Mouse (Mus musculus) macrophage (primary cell): ENCODE results near the gene Neurl1b. TPM values are rescaled to one million over a fixed set of nuclear protein-coding genes. Genes with fewer than 3 reads are reported as not detected.

Experiments used
- H3K27ac ChIP-seq: fragments of 350-480 bp; formaldehyde crosslinking; 2 replicates; pipeline ENCODE4 v1.9.0; 2021
- H3K36me3 ChIP-seq: fragments of 350-480 bp; formaldehyde crosslinking; 2 replicates; pipeline ENCODE4 v1.9.0; 2021; ENCODE audit errors: inconsistent target
- H3K4me3 ChIP-seq: fragments of 350-480 bp; formaldehyde crosslinking; 2 replicates; pipeline ENCODE4 v1.9.0; 2021; ENCODE audit errors: inconsistent target
- H3K79me2 ChIP-seq: fragments of 350-480 bp; formaldehyde crosslinking; 2 replicates; pipeline ENCODE4 v1.9.0; 2021; ENCODE audit errors: inconsistent target
- WGBS: methylation state at CpG from one replicate; pipeline ENCODE4 v1.1.7; 2026; ENCODE audit warnings: inconsistent platforms; ENCODE audit not compliant: missing documents; 5-methylcytosine and 5-hydroxymethylcytosine counted together
- polyA plus RNA-seq: library from polyadenylated mRNA; stranded (reverse); fragments of 250-400 nt; gene quantifications from 3 replicates; pipeline ENCODE4 v1.2.4, GENCODE M21; 2018; ENCODE audit warnings: inconsistent platforms

The Neurl1b gene
- polyA plus RNA-seq, 1 experiment from 2014 or later, result 0.47 TPM

DNA sequence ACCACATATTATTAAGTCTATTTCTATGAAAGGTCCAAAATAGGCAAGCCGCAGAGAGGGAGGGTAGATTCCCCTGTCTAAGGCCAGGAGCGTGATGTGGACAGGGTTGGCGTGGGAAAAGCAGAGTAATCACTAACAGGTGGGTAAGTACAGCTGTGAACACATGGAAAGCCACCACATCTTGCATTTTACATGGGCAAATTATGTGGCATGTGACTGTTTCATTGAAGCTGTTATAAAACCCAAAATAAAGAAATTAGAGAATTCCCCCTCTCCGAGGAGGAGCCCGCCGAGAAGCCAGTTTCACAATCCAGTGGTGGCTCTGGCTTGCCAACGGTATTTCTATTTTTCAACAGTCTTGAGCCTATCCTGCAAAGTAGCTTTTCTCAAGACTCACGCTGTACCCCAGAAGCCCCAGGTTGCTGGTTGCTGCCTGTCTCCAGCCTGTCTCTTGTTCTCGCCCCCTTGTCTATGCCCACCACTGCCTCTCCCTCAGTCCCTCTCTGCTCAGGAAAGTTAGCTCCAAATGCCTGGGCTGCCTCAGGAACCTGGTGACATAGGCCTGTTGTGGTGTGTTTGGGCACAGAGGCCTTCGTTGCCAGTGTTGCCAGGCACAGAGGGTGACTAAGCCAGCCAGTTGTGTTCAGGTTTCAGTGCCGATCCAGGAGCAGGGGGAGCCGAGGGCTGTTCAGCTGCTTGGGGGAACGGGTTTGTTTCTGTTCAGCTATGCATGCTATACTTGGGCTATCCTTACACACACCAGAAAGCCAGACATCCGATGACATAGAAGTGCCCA is 70.2 kb downstream of the Neurl1b start:
- Histone ChIP-seq H3K27ac (no peak overlapping the region), H3K79me2 (no peaks in the 10 kb centered on the region), H3K36me3 (no peaks in the 10 kb centered on the region), H3K4me3 (no peak overlapping the region)
- 68% methylated on average over 14 of the region's 14 CpGs for WGBS

DNA sequence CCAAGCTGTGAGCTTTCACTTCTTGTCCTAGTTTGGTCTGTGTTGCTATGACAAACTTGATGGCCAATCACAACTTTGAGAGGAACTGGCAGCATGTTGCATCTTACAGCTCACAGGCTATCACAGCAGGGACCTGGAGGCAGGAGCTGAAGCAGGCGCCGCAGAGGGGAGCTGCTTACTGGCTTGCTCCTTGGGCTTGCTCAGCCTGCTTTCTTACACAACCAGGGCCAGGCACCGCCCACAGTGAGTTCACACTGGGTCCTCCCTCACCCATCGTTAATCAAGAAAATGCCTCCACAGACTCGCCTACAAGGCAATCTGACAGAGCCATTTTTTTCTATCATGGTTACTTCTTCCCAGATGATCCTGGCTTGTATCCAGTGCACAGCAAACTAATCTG is 72.6 kb downstream of the Neurl1b start:
- Histone ChIP-seq H3K79me2 (no peaks in the 10 kb centered on the region), H3K27ac (no peak overlapping the region), H3K4me3 (no peak overlapping the region), H3K36me3 (no peaks in the 10 kb centered on the region)
- WGBS, result 76% methylated on average over 5 of the region's 5 CpGs

DNA sequence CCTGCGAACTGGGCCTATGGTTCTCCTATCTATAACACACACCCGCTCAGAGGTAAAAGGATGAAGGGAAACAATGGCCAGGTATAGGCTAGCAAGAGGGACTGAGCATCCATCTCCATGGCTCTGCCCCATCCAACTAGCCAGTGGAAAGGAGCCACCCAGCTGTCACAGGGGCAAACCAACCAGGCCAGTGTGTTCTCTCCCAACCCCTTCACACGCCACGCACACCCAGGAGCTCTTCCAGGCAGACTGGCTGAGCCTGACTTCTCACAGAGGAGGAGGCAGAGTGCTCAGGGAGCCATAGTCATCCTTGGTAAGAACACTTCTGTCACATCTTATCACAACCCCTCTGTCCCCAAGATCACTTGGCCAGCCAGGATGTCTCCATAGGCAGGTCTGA is 73.3 kb downstream of the Neurl1b start:
- no peak overlapping the region for H3K4me3 ChIP-seq
- no peak overlapping the region for H3K27ac ChIP-seq
- H3K36me3 ChIP-seq, result no peaks in the 10 kb centered on the region
- H3K79me2 ChIP-seq, result no peaks in the 10 kb centered on the region
- WGBS, result 93% methylated on average over 4 of the region's 4 CpGs

DNA sequence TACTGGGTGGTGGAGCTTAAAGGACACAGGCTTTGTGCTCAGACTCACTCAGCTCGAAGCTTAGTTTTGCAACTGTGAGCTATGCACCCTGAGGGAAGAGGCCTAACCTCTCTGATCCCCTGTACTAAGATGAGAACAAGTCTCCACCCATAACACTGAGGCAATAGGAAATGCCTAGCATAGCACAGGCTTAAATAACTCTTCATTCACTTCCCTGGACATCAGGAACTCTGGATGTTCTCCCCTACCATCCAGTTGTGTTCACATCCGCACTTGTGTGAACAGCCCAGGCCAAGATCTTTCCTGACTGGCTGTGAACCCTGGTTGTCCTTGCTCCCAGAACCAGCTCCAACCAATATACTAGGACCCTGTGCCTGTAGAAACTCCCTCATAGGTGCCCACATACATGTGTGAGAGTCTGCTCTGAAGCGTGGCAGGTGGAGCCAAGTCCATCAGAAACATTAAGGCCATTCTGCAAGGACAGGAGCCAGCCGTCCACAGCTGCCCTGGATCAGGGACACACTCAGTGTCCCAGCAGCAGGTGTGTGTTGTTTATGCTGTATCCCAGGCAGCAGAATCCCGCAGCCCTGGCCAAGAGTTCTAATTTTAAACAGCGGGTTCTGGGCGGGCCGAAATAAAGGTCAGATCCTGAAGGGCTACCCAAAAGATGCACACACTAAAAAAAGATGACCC is 74.2 kb downstream of the Neurl1b start:
- no peaks in the 10 kb centered on the region for H3K79me2 ChIP-seq
- H3K36me3 ChIP-seq, result no peaks in the 10 kb centered on the region
- no peak overlapping the region for H3K4me3 ChIP-seq
- no peak overlapping the region for H3K27ac ChIP-seq
- WGBS, result 87% methylated on average over 8 of the region's 8 CpGs

DNA sequence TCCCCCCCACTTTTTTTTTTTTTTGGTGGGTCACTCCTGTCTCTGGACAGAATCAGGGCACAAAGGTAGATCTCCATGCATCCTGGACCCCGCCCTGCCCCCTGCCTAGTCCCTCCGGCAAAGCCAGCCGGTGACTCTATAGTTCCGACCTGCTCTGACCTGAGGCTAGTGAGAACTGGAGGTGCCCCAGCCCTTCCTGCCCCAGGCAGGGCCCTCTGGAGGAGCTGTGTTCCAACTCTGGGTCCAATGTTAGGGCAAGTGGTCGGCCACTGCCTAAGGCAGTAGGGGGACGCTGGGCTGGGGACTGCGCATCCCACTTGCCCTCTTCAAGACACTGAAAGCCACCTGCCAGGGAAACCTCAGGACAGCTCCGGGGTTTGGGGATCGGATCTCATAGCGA is 75.4 kb downstream of the Neurl1b start:
- Histone ChIP-seq H3K79me2 (no peaks in the 10 kb centered on the region), H3K27ac (no peak overlapping the region), H3K4me3 (no peak overlapping the region), H3K36me3 (no peaks in the 10 kb centered on the region)
- 94% methylated on average over 10 of the region's 10 CpGs for WGBS

DNA sequence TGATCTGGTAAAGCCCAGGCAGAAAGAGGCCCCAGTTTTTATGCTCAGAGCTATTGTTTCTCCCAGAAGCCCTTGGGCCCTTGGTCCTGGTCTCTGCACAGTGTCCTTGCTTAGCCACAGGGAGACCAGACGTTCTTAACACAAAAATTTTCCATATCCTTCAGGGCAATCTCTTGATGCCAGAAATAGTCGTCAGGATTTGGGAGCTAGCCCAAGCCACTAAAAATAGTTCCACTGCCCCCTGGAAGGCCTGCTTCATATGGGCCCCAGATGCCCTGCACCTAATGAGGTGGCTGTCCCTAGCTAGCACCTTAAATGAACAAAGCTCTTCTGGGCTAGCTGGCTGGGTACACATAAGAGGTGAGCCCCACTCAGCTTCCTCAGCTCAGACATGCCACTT is 76.3 kb downstream of the Neurl1b start:
- no peak overlapping the region for H3K4me3 ChIP-seq
- no peaks in the 10 kb centered on the region for H3K79me2 ChIP-seq
- 97% methylated on average over 2 of the region's 2 CpGs for WGBS
- no peaks in the 10 kb centered on the region for H3K36me3 ChIP-seq
- no peak overlapping the region for H3K27ac ChIP-seq

DNA sequence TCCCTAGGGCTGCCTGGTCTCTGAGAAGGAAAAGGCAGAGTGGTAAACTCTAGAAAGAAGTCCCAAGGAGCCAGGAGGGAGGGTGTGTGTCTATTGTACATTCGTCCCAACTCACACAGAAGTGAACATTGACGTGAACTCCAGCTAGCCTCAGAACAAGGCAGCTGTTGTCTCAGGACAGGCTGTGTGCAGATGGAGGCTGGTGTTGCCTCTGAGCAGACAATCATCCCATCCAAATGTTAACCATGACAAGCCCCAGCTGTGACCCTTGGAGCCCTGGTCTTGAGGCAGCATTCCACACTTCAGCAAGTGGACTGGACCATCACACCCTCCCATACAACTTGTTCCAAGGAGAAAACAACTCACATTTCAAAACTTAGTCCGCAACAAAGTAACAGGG is 77.6 kb downstream of the Neurl1b start:
- H3K27ac ChIP-seq, result no peak overlapping the region
- WGBS, result 100% methylated on average over 3 of the region's 3 CpGs
- no peak overlapping the region for H3K4me3 ChIP-seq
- H3K79me2 ChIP-seq, result no peaks in the 10 kb centered on the region
- no peaks in the 10 kb centered on the region for H3K36me3 ChIP-seq

DNA sequence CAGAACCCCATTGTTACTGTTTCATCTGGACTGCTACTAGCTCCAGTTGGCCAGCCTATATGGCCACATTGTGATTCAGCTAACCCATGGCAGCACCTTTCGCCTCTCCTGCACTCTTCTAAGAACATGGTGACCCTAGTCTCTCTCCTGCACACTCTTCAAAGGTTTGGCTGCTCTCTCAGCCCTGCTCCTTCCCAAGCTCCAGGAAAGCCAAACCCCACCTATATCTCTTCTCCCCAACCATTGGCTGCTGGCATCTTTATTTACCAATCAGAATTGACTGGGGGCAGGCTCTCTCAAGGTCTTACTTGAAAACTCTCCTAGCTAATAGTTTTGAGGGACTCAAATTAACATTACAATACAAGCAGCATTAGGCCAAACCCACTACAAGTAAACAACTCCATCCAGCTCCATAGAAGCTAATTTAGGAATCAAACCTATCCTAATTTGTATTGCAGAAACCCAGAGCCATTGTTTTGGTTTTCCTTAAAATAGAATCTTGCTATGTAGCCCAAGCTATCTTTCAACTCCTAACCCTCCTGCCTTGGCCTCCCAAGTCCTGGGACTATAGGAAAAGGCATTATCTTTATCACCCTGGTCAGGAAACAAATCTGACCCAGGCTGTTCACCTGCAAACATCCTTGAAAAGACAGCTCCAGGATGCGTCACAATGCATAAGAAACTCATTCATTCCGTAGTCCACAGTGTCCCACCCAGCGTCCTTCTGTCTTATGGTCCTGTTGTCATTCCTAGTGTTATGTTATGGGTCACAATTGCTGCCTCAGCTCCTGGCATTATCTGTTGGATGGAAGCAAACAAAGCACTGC is 80.2 kb downstream of the Neurl1b start:
- Histone ChIP-seq H3K79me2 (no peaks in the 10 kb centered on the region), H3K27ac (no peak overlapping the region), H3K36me3 (no peaks in the 10 kb centered on the region), H3K4me3 (no peak overlapping the region)
- 99% methylated on average over 4 of the region's 4 CpGs for whole genome bisulfite sequencing

Other genes with a start within 250 kb of the Neurl1b start
- gene Pdia2, start 215.7 kb upstream of the Neurl1b start, polyA plus RNA-seq, result not detected in 3 replicates
- 0.07 to 1.2 TPM (median 0.88 TPM) in 3 replicates for gene Rgs11, start 211.9 kb upstream of the Neurl1b start, polyA plus RNA-seq
- gene Arhgdig, start 207.0 kb upstream of the Neurl1b start, polyA plus RNA-seq, result not detected in 3 replicates
- 73.6 to 152 TPM (median 101 TPM) in 3 replicates for gene Fam234a, start 170.6 kb upstream of the Neurl1b start, polyA plus RNA-seq
- gene Luc7l, start 161.9 kb upstream of the Neurl1b start, polyA plus RNA-seq, result 27.9 to 31.3 TPM (median 28.9 TPM) in 3 replicates
- 37.4 to 133 TPM (median 109 TPM) in 3 replicates for gene Ergic1, start 146.7 kb downstream of the Neurl1b start, polyA plus RNA-seq
- gene Dusp1, start 147.3 kb downstream of the Neurl1b start, polyA plus RNA-seq, result 10.8 to 29.7 TPM (median 28.3 TPM) in 3 replicates
- 212 to 399 TPM (median 392 TPM) in 3 replicates for gene Atp6v0e, start 248.4 kb downstream of the Neurl1b start, polyA plus RNA-seq